Mouse (Mus musculus): Measurements from ENCODE around the gene Ednrb. TPM values are rescaled to one million over a fixed set of nuclear protein-coding genes. Genes with fewer than 3 reads are reported as not detected.

The Ednrb gene
- polyA plus RNA-seq (2014; fragmentation: Illumina TruSeq; extraction: RNeasy Lipid Tissue Mini Kit (QIAGEN cat#74804); ENCODE audit: low read depth, low replicate concordance), result 18.2 TPM

GRCm38 (mm10) chr14:103844011-103844549, at the start of gene Ednrb:
TSS of gene Ednrb (minus strand) at chr14:103844402.

Other genes starting within 250 kb of the Ednrb start
- gene Slain1, start 194.2 kb downstream of the Ednrb start, polyA plus RNA-seq (2014; fragmentation: Illumina TruSeq; extraction: RNeasy Lipid Tissue Mini Kit (QIAGEN cat#74804); ENCODE audit: low read depth, low replicate concordance), result 2.2 TPM